Mouse (Mus musculus): ENCODE measurements around the gene Cfap77. TPM values are rescaled to one million over a fixed set of nuclear protein-coding genes. Genes with fewer than 3 reads are reported as not detected.
A peak's percentile ranks its signal among the peaks of the same experiment; 100 is the strongest.

The Cfap77 gene
- polyA plus RNA-seq, 1 experiment from 2014 or later = 0.44 TPM

DNA sequence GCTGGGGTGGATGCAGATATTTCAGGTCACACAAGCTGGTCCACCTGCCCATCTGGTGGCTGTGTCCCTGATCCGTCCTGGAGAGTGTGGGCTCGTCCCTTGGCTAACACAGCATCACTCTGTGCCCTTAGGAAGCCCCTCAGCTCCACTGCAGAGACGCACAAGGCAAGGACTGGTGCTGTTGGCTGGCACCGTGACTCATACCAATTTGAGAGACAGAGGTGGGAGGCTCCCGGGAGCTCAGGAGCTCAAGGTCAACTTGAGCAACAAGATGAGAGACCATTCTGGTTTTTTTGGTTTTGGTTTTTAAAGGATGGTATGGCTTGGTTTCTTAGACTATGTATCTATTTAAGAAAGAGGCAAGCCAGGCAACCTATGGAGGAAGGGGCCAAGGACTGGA lies 42.3 kb downstream of the Cfap77 start:
- no peak for DNase-seq (ENCODE audit: low spot score)
- Histone ChIP-seq H3K4me1 (peaks cover 17% of the 10 kb centered on the region; the same call in 1 of the 2 replicates), H3K9me3 (replicated peaks) (no peaks in the 10 kb centered on the region), H3K27me3 (ENCODE audit: low read depth, poor library complexity, severe bottlenecking) (peaks cover 87% of the 10 kb centered on the region), H3K36me3 (no peaks in the 10 kb centered on the region), H3K4me3 (no peak overlapping the region), H3K27ac (no peak overlapping the region)
- WGBS = 67% methylated on average over 5 of the region's 5 CpGs

DNA sequence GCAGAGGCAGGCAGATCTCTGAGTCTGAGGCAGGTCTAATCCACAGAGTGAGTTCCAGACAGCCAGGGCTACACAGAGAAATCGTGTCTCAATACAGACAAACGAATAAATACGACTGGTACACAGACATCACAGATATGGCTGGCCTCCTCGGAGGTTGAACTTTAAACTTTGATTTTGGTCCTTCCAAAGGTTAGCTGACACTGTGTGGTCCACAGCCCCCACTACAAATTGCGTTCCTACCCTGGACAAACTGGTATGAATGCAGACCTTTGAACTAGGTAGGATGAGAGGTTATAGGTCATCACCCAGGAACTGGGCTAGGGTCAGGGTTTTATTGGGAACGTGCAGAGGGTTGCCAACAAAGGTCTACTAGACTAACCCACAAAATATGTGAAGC lies 47.2 kb downstream of the Cfap77 start:
- Histone ChIP-seq H3K4me3 (no peak overlapping the region), H3K27me3 (ENCODE audit: low read depth, poor library complexity, severe bottlenecking) (peaks cover 90% of the 10 kb centered on the region), H3K4me1 (0 out of 2 replicates have a peak, but pooled peaks cover 7% of the 10 kb centered on the region), H3K27ac (no peak overlapping the region), H3K36me3 (no peaks in the 10 kb centered on the region), H3K9me3 (replicated peaks) (no peaks in the 10 kb centered on the region)
- no peak for DNase-seq (ENCODE audit: low spot score)
- WGBS = 72% methylated on average over 6 of the region's 6 CpGs

DNA sequence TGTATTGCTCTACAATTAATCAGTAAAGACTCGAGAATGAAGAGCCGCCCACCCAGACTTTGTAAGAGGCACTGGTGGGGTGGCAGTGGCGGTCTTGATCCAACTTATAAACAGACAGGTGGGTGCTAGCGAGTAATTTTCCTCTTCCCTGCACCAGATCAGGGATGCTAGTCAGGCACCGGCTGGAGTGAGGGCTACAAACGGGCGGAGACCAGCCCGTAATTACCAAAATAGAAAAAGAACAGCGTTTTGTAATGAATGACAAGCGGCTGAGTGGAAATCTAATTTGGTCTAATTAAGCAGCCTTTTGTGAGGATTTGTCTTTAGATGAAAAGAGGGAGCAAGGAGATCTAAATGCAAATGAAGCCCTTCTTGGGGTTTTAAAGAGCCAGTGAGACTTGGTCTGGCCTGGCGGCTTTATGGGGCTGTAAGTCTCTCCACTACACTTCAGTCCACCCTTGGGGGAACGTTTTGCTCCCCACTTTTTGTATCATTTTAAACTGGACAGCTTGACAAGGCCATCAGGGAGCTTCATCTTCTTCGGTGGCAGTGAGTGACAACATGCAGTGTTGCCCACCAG lies 48.3 kb downstream of the Cfap77 start:
- H3K4me1 ChIP-seq = no peaks in the 10 kb centered on the region
- peaks cover 98% of the 10 kb centered on the region for H3K27me3 ChIP-seq (ENCODE audit: low read depth, poor library complexity, severe bottlenecking)
- no peaks in the 10 kb centered on the region for H3K36me3 ChIP-seq
- H3K9me3 ChIP-seq (replicated peaks) = no peaks in the 10 kb centered on the region
- H3K27ac ChIP-seq = no peak overlapping the region
- no peak for DNase-seq (ENCODE audit: low spot score)
- H3K4me3 ChIP-seq = no peak overlapping the region
- 73% methylated on average over 13 of the region's 13 CpGs for WGBS

DNA sequence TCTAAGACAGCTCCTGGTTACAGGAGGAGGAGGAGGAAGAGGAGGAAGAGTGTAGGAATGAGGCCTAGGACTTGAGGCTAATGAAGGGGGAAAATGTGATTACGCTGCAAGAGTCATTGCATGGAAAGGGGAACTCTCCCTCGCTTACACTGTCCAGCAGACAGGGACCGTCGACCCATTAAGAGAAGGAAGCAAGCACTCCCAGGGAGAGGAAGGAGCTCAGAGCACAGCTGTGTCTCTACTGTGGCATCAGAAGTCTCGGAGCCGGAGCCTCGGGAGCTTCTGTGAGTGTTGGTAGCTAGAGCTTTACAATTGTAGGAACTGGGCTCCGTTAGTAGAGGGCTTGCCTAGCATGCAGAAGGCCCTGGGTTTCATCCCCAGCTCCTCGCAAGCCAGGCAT lies 50.8 kb downstream of the Cfap77 start:
- no peaks in the 10 kb centered on the region for H3K4me1 ChIP-seq
- peaks cover 96% of the 10 kb centered on the region for H3K27me3 ChIP-seq (ENCODE audit: low read depth, poor library complexity, severe bottlenecking)
- H3K9me3 ChIP-seq (replicated peaks) = no peaks in the 10 kb centered on the region
- 63% methylated on average over 9 of the region's 9 CpGs for WGBS
- no peaks in the 10 kb centered on the region for H3K36me3 ChIP-seq
- no peak for DNase-seq (ENCODE audit: low spot score)
- H3K4me3 ChIP-seq = no peak overlapping the region
- no peak overlapping the region for H3K27ac ChIP-seq

DNA sequence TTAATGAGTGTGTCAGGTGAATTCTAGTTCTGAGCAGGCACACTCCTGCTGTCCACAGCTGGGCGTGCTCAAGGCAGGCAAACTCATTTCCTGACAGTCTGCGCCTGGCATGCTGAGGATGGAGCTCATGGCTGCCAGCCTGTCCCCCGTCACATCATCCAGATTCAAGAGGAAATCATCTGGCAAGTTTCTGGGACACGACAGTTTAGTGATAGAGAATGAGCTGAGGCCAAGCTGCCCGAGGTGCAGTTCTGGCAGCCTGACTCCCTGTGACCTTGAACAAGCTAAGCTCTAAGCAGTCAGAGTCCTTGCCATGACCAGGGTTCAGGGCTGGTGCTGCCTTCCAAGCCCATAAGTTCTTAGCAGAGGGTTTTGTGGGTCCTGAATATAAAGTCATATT lies 56.6 kb downstream of the Cfap77 start:
- Histone ChIP-seq H3K36me3 (no peaks in the 10 kb centered on the region), H3K4me1 (no peaks in the 10 kb centered on the region; the same call in 1 of the 2 replicates), H3K9me3 (replicated peaks) (no peaks in the 10 kb centered on the region), H3K4me3 (no peak overlapping the region), H3K27ac (no peak overlapping the region), H3K27me3 (ENCODE audit: low read depth, poor library complexity, severe bottlenecking) (peaks cover 76% of the 10 kb centered on the region)
- WGBS = 73% methylated on average over 5 of the region's 5 CpGs
- no peak for DNase-seq (ENCODE audit: low spot score)

DNA sequence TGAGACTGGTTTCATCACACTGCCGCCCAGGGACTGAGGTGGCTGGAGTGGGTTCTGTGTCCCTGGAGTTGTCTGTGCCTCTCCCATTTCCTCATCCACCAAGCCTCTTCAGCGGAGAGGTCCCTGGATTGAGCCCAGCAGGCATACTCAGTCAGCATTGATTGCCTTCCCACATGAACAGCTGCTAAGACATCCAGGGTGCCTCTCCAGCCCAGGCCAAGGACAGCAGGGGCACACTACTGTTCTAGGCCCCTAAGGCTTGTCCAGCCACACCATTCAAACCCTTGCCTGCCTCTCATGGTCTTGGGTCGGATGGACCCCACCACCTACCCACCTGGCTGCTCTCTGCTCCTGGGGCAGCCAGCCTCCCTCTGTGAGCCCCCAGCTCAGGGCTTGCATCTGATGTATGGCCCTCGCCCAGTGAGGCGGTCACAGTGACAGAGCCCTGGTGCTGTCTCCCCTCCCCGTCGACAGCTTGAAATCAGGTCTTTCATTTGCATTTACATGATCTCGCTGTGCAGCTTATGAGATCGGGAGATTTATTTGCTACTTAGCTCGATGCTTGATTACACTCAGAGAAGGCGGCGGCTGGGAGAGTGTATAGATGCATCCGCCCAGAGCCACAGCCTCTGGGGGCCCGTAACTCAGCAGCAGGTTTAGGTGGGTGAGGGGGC lies 57.6 kb downstream of the Cfap77 start:
- Histone ChIP-seq H3K4me1 (no peaks in the 10 kb centered on the region; the same call in 1 of the 2 replicates), H3K36me3 (no peaks in the 10 kb centered on the region), H3K9me3 (replicated peaks) (no peaks in the 10 kb centered on the region), H3K27ac (no peak overlapping the region), H3K27me3 (ENCODE audit: low read depth, poor library complexity, severe bottlenecking) (peaks cover 76% of the 10 kb centered on the region), H3K4me3 (no peak overlapping the region)
- WGBS = 77% methylated on average over 14 of the region's 14 CpGs
- DNase-seq (ENCODE audit: low spot score) = no peak

DNA sequence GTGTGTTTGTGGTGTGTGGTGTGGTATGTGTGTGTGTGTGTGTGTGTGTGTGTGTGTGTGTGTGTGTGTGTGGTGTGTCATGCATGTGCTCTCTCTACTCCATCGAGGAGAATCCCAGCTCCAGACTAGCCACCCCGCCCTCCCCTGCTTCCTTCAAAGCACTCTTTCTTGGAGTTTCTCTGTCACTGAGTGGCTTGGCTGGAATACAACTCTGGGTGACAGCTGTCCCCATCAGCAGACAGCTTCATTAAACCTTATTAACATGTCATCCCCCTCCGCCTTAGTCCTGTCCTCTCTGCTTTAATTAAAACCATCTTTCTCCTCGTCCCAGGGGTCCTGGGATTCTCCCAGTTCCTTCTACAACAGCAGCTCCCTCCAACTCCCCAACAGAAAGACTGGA lies 59.4 kb downstream of the Cfap77 start:
- Histone ChIP-seq H3K27me3 (ENCODE audit: low read depth, poor library complexity, severe bottlenecking) (peaks cover 59% of the 10 kb centered on the region), H3K27ac (no peak overlapping the region), H3K4me1 (no peaks in the 10 kb centered on the region; the same call in 1 of the 2 replicates), H3K36me3 (no peaks in the 10 kb centered on the region), H3K9me3 (replicated peaks) (no peaks in the 10 kb centered on the region), H3K4me3 (no peak overlapping the region)
- DNase-seq (ENCODE audit: low spot score) = no peak
- WGBS = 50% methylated on average over 4 of the region's 4 CpGs

DNA sequence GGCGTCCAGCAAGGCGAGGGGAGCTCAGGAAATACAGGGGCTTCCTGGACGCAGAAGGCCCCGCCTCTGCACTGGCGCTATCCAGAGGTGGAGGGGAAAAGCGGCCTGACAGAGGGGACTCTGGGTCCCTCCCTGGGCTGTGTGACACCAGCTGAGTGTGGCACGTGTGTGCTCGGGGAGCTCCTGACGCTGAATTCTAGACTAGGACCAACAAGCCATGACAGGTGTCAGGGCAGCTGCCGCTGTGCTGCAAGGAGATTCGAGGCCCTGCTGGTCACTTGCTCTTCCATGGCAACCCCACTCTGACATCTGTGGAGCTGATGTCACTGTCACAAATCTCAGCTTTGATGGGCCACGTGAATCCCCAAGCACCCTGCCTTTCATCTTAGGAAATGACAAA lies 60.9 kb downstream of the Cfap77 start:
- Histone ChIP-seq H3K4me3 (no peak overlapping the region), H3K27ac (no peak overlapping the region), H3K4me1 (no peaks in the 10 kb centered on the region; the same call in 1 of the 2 replicates), H3K9me3 (replicated peaks) (no peaks in the 10 kb centered on the region), H3K27me3 (ENCODE audit: low read depth, poor library complexity, severe bottlenecking) (peaks cover 46% of the 10 kb centered on the region; the same call in 1 of the 2 replicates), H3K36me3 (no peaks in the 10 kb centered on the region)
- 78% methylated on average over 12 of the region's 12 CpGs for WGBS
- no peak for DNase-seq (ENCODE audit: low spot score)

DNA sequence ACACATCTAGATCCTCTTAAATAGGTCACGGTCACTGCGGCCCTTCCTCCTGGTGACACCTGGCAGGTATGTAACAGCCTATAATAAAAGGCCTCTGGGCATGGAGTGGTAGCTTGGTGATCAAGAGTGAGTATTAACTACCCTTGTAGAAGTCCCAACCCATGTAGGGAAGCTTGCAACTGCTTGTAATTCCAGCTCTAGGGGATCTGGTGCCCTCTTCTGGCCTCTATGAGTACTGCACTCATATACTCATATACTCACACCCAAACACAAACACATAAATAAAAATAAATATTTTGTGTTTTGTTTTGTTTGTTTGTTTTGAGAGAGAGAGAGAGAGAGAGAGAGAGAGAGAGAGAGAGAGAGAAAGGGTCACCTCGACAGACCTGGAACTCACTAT lies 66.1 kb downstream of the Cfap77 start:
- 94% methylated on average over 3 of the region's 3 CpGs for WGBS
- Histone ChIP-seq H3K27ac (no peak overlapping the region), H3K9me3 (replicated peaks) (no peaks in the 10 kb centered on the region), H3K4me3 (no peak overlapping the region), H3K4me1 (no peaks in the 10 kb centered on the region), H3K36me3 (no peaks in the 10 kb centered on the region), H3K27me3 (ENCODE audit: low read depth, poor library complexity, severe bottlenecking) (peaks cover 47% of the 10 kb centered on the region)
- DNase-seq (ENCODE audit: low spot score) = no peak

DNA sequence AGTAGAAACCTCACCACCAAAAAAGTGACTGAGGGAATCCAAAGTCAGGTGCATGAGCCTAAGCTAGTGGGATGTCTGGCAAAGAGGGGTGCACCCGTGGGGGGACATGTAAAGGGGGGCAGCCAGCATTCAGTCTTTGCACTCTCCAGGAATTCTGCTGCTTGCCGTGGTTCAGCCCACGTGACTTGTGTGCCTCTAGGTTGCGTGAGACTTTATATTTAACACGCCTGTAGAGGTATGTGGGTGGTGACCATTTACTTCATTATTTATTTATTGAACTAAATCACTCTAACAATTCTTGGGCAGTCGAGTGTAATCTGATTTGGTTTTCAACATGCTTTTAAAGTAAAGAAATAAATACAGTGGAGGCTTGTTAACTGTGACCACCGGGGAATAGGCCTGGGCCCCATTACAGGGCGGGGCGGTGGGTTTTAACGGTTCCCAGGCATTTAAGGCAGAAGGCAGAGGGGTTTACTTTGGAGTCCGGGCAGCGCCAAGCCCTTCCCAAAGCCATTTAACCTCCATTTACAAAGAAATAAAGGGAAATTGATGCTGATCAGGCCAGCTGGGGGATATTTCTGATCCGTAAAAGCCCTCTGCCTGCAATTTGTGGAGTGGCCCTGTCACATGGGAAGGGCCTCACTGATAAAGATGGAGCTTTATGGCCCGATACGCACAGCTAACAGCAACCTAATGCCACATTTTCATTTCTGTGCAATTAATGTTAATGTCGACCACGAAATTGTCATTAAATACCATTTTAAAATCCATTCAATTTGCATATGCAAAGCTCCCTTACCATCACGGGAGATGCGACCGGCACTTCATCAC lies 74.6 kb downstream of the Cfap77 start:
- Histone ChIP-seq H3K27ac (no peak overlapping the region), H3K27me3 (ENCODE audit: low read depth, poor library complexity, severe bottlenecking) (peaks cover 90% of the 10 kb centered on the region), H3K36me3 (no peaks in the 10 kb centered on the region), H3K4me1 (peaks cover 12% of the 10 kb centered on the region), H3K4me3 (no peak overlapping the region), H3K9me3 (replicated peaks) (no peaks in the 10 kb centered on the region)
- WGBS = 72% methylated on average over 20 of the region's 20 CpGs
- DNase-seq (ENCODE audit: low spot score) = no peak

DNA sequence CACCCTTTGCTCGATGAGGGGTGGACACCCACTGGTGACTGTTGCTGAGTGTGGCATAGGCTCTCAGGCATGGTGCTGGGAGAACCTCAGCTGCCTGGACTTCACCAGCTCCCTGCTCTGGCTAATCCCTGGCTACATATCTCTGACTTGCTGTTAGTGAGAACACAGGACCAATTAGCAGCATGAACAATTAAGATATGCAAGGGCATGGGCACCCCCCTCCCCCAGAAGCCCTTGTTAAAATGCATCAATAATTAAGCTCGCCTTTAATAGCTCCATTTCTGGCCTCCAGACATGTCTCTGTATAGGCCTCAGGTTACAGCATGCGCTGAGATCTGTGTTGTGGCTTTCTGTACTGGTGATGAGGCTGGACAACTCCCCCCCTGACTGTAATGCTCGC lies 76.4 kb downstream of the Cfap77 start:
- Histone ChIP-seq H3K9me3 (replicated peaks) (no peaks in the 10 kb centered on the region), H3K27ac (no peak overlapping the region), H3K36me3 (no peaks in the 10 kb centered on the region), H3K4me3 (no peak overlapping the region), H3K27me3 (ENCODE audit: low read depth, poor library complexity, severe bottlenecking) (peaks cover 95% of the 10 kb centered on the region), H3K4me1 (peaks cover 31% of the 10 kb centered on the region)
- DNase-seq (ENCODE audit: low spot score) = no peak
- WGBS = 74% methylated on average over 4 of the region's 4 CpGs

DNA sequence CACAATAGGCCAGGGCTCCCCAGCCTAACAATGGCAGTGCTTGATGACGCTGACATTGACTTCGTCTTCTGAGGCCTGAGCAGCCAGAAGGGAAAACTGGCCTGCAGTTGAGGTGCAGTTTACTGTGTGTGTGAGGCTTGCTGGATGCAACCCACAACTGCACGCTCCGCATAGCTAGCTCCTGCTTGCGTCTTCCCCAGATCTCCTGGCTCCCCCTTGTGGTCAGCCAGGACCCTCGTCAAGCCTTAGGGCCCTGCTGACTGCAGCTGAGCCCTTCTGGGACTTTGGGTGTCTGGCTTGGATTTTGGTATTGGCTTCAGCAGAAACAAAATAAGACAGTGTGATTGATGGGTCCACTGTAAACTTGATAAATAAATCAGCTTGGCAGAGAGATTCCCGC lies 78.2 kb downstream of the Cfap77 start:
- peak; percentile 82 for DNase-seq (ENCODE audit: low spot score)
- H3K4me1 ChIP-seq = peaks cover 37% of the 10 kb centered on the region
- peaks cover 100% of the 10 kb centered on the region for H3K27me3 ChIP-seq (ENCODE audit: low read depth, poor library complexity, severe bottlenecking)
- no peaks in the 10 kb centered on the region for H3K9me3 ChIP-seq (replicated peaks)
- no peaks in the 10 kb centered on the region for H3K36me3 ChIP-seq
- H3K27ac ChIP-seq = no peak overlapping the region
- H3K4me3 ChIP-seq = no peak overlapping the region
- WGBS = 9% methylated on average over 7 of the region's 7 CpGs

DNA sequence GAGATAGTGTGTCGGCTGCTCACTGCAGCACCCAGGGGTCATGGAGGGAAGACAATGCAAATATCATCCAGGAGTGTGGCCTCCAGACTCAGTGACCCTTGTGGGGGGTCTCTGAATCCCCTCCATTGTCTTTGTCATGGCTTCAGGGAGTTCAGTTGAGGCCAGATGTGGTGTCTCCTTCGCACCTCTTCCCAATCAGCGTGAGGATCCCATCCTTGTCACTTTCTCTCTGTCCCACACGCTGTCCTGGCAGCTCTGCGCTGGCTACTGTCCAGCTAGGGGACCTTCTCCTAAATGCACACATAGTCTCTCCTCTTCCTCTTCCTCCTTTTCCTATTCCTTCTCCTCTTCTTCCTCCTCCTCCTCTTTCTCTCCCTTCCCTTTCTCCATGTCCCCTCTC lies 79.3 kb downstream of the Cfap77 start:
- Histone ChIP-seq H3K36me3 (no peaks in the 10 kb centered on the region), H3K4me3 (no peak overlapping the region), H3K4me1 (peaks cover 42% of the 10 kb centered on the region), H3K27ac (no peak overlapping the region), H3K27me3 (ENCODE audit: low read depth, poor library complexity, severe bottlenecking) (peaks cover 100% of the 10 kb centered on the region), H3K9me3 (replicated peaks) (no peaks in the 10 kb centered on the region)
- 84% methylated on average over 5 of the region's 5 CpGs for WGBS
- no peak for DNase-seq (ENCODE audit: low spot score)
